Mouse (Mus musculus) heart, embryonic 13.5 days (tissue): Measurements from ENCODE around the gene Trabd2b. TPM values are rescaled to one million over a fixed set of nuclear protein-coding genes. Genes with fewer than 3 reads are reported as not detected.

Experiments used
- ATAC-seq: fragments of 200-750 bp; cut with Nextera tagmentation; 2 replicates; pipeline ENCODE4 v1.8.0; 2017; ENCODE audit warnings: moderate TSS enrichment; ENCODE audit not compliant: insufficient number of reproducible peaks, low FRiP score, low TSS enrichment; ENCODE audit errors: extremely low read depth
- H3K27ac ChIP-seq: fragments of 300-500 bp; sonication (generic); replicated peaks from 2 replicates; pipeline ENCODE4 v1.5.1; 2015; ENCODE audit warnings: moderate library complexity, mild to moderate bottlenecking, inconsistent platforms
- H3K27me3 ChIP-seq: fragments of 300-500 bp; sonication (generic); replicated peaks from 2 replicates; pipeline ENCODE4 v1.6.1; 2015; ENCODE audit warnings: mild to moderate bottlenecking, inconsistent platforms
- H3K36me3 ChIP-seq: fragments of 300-500 bp; sonication (generic); 2 replicates; pipeline ENCODE4 v1.6.1; 2015; ENCODE audit warnings: mild to moderate bottlenecking, inconsistent platforms
- H3K4me1 ChIP-seq: fragments of 300-500 bp; sonication (generic); 2 replicates; pipeline ENCODE4 v1.6.1; 2015; ENCODE audit warnings: inconsistent platforms
- H3K4me2 ChIP-seq: fragments of 300-500 bp; sonication (generic); 2 replicates; pipeline ENCODE4 v1.6.1; 2015; ENCODE audit warnings: inconsistent platforms, mild to moderate bottlenecking, moderate library complexity
- H3K4me3 ChIP-seq: fragments of 300-500 bp; sonication (generic); 2 replicates; pipeline ENCODE4 v1.5.1; 2015; ENCODE audit warnings: moderate library complexity, mild to moderate bottlenecking, inconsistent platforms
- H3K9ac ChIP-seq: fragments of 300-500 bp; sonication (generic); 2 replicates; pipeline ENCODE4 v1.6.1; 2015; ENCODE audit warnings: inconsistent platforms, mild to moderate bottlenecking, moderate library complexity
- H3K9me3 ChIP-seq: fragments of 300-500 bp; sonication (generic); 2 replicates; pipeline ENCODE4 v1.6.1; 2016; ENCODE audit warnings: inconsistent platforms
- WGBS: fragments of 180-500 bp; shearing (Covaris S2); methylation state at CpG from one replicate; pipeline ENCODE4 v1.1.7; 2015; ENCODE audit warnings: mixed read lengths; 5-methylcytosine and 5-hydroxymethylcytosine counted together
- polyA plus RNA-seq: library from polyadenylated mRNA; unstranded; fragments of >200 nt; fragmentation: Nextera tagmentation; extraction: Ambion mirVana; gene quantifications from 2 replicates; pipeline ENCODE4 v1.2.1, GENCODE M21; 2015

Gene Trabd2b
- polyA plus RNA-seq, 1 experiment from 2014 or later, result 1.7 TPM

DNA sequence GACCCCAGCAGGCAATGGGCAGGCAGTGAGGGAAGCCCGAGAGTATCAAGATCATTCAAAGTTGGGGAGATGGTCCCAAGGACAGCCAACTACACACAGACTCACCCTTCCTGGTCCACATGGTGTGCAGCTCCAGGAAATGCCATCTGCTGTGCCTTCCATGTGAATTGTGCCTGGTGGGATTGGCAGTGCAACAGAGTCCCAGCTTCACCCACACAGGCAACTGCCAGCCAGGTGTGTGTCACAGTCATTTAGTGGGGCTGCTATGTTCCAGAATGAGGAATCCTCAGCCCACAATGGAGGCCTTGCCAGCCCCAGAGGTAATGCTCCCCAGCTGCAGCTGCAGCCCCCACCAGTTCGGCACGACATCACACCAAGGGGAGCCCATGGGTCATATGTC, 33.8 kb upstream of the Trabd2b start:
- WGBS, result 80% methylated on average over 3 of the region's 3 CpGs
- Histone ChIP-seq H3K4me1 (peaks cover 21% of the 10 kb centered on the region), H3K9ac (no peak overlapping the region), H3K27me3 (peaks cover 17% of the 10 kb centered on the region), H3K36me3 (no peaks in the 10 kb centered on the region), H3K4me2 (no peak overlapping the region), H3K9me3 (no peaks in the 10 kb centered on the region), H3K27ac (no peak overlapping the region), H3K4me3 (no peak overlapping the region)
- no peak for ATAC-seq

DNA sequence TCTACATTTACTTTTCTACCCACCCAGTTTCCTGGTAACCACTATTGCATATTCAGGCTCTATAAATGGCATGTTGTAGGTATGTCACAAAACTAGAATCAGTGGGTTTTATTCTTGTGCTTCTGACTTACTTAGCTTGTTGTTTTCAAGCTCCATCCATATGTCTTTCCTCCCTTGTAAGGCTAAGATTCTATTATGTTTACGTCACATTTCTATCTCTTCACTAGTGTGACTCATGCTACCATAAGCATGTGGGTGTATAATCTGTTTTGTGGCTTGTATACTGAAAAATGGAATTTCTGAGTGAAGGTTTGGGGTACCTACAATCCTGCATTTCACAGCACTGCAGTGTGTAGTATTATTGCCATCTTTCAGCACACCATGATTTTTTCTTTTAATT, 32.2 kb upstream of the Trabd2b start:
- Histone ChIP-seq H3K4me1 (peaks cover 21% of the 10 kb centered on the region), H3K9ac (no peak overlapping the region), H3K9me3 (no peaks in the 10 kb centered on the region), H3K27me3 (peaks cover 10% of the 10 kb centered on the region), H3K27ac (no peak overlapping the region), H3K4me2 (no peak overlapping the region), H3K36me3 (no peaks in the 10 kb centered on the region), H3K4me3 (no peak overlapping the region)
- no peak for ATAC-seq
- WGBS, result 72% methylated on average over 1 of the region's 1 CpGs

DNA sequence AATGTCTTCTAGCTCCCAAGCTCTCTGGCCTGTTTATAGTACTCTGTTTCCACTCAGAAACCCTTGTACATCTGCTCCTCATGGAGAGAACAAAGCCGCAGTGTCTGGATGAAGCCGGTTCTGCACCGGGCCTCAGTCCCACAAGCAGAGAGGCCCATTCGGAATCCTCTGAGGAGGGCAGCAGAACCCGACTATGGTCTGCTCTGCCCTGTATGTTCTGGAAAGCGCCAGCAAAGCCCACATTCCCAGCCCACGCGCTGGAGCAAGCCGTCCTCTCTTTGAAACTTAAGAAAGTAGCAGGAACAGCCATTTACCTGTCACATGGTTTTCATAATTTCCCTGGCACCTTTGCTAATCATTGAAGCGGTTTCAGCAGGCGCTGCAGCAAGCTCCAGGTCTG, 29.0 kb upstream of the Trabd2b start:
- WGBS, result 75% methylated on average over 11 of the region's 11 CpGs
- Histone ChIP-seq H3K4me2 (no peak overlapping the region), H3K9ac (no peak overlapping the region), H3K36me3 (no peaks in the 10 kb centered on the region), H3K27ac (no peak overlapping the region), H3K27me3 (peaks cover 10% of the 10 kb centered on the region; the same call in 1 of the 2 replicates), H3K4me3 (no peak overlapping the region), H3K9me3 (no peaks in the 10 kb centered on the region), H3K4me1 (peaks cover 7% of the 10 kb centered on the region; the same call in 1 of the 2 replicates)
- ATAC-seq, result no peak

DNA sequence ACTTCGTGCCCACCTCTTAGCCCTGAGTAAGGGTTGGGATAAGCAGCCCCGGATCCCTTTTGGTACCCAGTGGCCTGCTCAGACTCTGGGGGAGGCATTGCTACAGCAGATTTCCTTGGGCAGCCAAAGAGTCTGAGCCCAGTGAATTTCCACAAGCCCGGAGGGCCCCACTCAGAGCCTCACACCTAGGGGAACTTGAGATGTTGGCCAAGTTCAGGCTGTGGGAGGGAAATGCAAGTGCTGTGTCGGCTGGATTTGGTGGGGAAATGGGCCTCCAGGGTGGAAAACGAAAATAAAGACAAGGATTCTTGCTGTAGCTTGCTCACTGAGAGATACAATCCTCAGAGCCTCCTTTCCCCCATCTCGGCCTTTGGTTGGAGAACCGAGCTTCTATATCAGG, 28.0 kb upstream of the Trabd2b start:
- H3K27me3 ChIP-seq, result peaks cover 10% of the 10 kb centered on the region; the same call in 1 of the 2 replicates
- ATAC-seq, result no peak
- no peak overlapping the region for H3K4me3 ChIP-seq
- no peak overlapping the region for H3K27ac ChIP-seq
- 64% methylated on average over 7 of the region's 7 CpGs for WGBS
- H3K36me3 ChIP-seq, result no peaks in the 10 kb centered on the region
- H3K4me1 ChIP-seq, result peaks cover 7% of the 10 kb centered on the region; the same call in 1 of the 2 replicates
- no peaks in the 10 kb centered on the region for H3K9me3 ChIP-seq
- no peak overlapping the region for H3K9ac ChIP-seq
- no peak overlapping the region for H3K4me2 ChIP-seq

- 66% methylated on average over 4 of the region's 4 CpGs for WGBS
- Histone ChIP-seq H3K9ac (no peak overlapping the region), H3K27me3 (peaks cover 10% of the 10 kb centered on the region; the same call in 1 of the 2 replicates), H3K4me2 (no peak overlapping the region), H3K27ac (no peak overlapping the region), H3K36me3 (no peaks in the 10 kb centered on the region), H3K9me3 (no peaks in the 10 kb centered on the region), H3K4me3 (no peak overlapping the region), H3K4me1 (peaks cover 7% of the 10 kb centered on the region; the same call in 1 of the 2 replicates)
- ATAC-seq, result no peak
Observed at GRCm38 (mm10) chr4:114379416-114379956, 27.0 kb upstream of the Trabd2b start.

DNA sequence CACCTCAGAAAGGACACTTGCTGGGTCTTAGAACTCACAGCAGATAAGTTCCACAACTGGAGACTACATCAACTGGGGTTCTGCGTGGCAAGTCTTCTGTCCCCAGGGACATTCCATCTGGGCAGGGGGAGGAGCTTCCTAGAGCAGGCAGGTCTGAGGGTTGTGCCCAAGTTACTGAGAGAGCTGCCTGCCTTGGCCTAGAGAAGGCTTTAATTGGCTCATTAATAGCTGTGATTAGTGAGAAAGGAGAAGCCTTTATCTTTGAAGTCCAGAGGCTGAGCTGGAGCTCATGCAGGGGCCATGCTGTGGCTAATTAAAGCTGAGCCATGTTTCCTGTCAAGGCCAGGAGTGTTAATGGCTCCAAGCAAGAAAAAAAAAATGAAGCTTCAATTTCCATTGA, 23.9 kb upstream of the Trabd2b start:
- Histone ChIP-seq H3K4me2 (no peak overlapping the region), H3K9me3 (no peaks in the 10 kb centered on the region), H3K4me1 (no peaks in the 10 kb centered on the region), H3K9ac (no peak overlapping the region), H3K36me3 (no peaks in the 10 kb centered on the region), H3K27ac (no peak overlapping the region), H3K4me3 (no peak overlapping the region), H3K27me3 (peaks cover 12% of the 10 kb centered on the region; the same call in 1 of the 2 replicates)
- no peak for ATAC-seq
- 5% methylated on average over 1 of the region's 1 CpGs for WGBS

DNA sequence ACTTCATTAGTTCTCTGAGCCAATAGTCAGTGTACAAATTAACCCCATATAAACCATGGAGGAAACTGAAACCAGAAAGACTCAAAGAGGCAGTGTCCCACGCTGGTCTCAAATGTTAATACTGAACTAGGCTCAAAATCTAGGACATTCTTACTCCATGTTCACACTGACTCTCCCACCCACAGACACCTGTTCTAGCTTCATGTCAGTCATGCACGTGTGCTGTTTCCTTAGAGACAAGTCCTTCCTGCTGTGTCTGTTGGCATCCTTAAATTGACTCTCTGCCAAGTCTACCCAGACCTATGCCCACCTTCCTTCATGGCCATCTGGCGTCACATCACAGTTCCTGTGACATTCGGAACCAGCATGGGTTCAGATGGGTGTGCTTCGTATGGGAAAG, 21.3 kb upstream of the Trabd2b start:
- no peak overlapping the region for H3K27ac ChIP-seq
- H3K36me3 ChIP-seq, result no peaks in the 10 kb centered on the region
- no peaks in the 10 kb centered on the region for H3K9me3 ChIP-seq
- no peaks in the 10 kb centered on the region for H3K4me1 ChIP-seq
- H3K9ac ChIP-seq, result no peak overlapping the region
- 79% methylated on average over 5 of the region's 5 CpGs for WGBS
- H3K4me2 ChIP-seq, result no peak overlapping the region
- H3K4me3 ChIP-seq, result no peak overlapping the region
- H3K27me3 ChIP-seq, result peaks cover 9% of the 10 kb centered on the region; the same call in 1 of the 2 replicates
- ATAC-seq, result no peak

- no peaks in the 10 kb centered on the region for H3K36me3 ChIP-seq
- H3K27me3 ChIP-seq, result peaks cover 9% of the 10 kb centered on the region; the same call in 1 of the 2 replicates
- no peaks in the 10 kb centered on the region for H3K4me1 ChIP-seq
- H3K4me3 ChIP-seq, result no peak overlapping the region
- no peaks in the 10 kb centered on the region for H3K9me3 ChIP-seq
- no peak overlapping the region for H3K4me2 ChIP-seq
- no peak overlapping the region for H3K9ac ChIP-seq
- H3K27ac ChIP-seq, result no peak overlapping the region
- 70% methylated on average over 2 of the region's 2 CpGs for WGBS
- ATAC-seq, result no peak
Observed at GRCm38 (mm10) chr4:114386395-114386811, 20.1 kb upstream of the Trabd2b start.

DNA sequence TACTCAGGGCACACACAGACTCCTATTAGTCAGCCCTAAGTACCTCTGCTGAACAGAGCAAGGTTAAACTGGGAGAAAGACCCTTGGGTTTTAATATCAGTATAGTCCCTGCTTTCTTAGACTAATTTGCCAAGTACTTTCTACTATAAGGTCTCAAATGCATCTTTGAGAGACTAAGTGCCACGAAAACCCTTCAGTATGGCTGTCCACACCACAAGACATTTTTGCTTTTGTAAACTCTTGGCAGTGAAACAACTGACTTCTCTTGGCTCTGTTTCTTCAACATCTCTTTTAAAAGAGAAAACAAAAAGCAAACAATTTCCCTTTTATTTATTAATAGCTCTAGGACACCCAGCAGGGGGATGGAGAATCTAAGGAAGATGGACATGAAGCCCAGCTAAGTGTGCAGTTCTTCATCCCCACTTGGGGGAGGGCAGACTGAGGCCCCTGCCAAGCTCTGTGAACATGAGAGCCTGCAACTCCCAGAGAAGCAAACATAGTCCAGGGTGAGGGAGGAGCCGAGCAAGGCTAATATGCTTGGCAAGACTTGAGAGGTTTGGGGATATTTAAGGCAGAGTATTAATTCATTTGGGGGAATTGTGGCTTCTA, 18.9 kb upstream of the Trabd2b start:
- Histone ChIP-seq H3K36me3 (no peaks in the 10 kb centered on the region), H3K9ac (no peak overlapping the region), H3K4me2 (no peak overlapping the region), H3K9me3 (no peaks in the 10 kb centered on the region), H3K4me1 (no peaks in the 10 kb centered on the region), H3K27ac (no peak overlapping the region), H3K4me3 (no peak overlapping the region), H3K27me3 (peaks cover 9% of the 10 kb centered on the region; the same call in 1 of the 2 replicates)
- whole genome bisulfite sequencing, result 67% methylated on average over 2 of the region's 2 CpGs
- no peak for ATAC-seq

DNA sequence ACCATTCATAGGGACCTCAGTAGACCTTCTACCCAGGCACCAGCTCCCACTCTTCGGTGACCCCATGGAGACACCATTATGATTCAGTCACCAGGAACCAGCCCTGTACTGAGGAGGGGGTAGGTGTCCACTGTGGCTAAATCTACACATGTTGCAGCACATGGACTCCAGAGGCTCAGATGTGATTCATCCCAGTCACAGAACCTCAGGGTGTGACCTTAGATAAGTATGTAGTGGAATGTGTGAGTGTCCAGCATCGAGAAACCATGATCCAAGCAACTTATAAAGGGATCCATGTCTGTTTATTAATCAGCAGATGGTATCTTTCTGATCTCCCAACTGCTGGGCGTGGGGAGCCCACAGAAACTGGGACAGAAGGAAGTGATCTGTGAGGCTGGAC, 18.2 kb upstream of the Trabd2b start:
- no peak overlapping the region for H3K4me2 ChIP-seq
- ATAC-seq, result no peak; the same call in 1 of the 2 replicates
- H3K4me3 ChIP-seq, result no peak overlapping the region
- H3K27me3 ChIP-seq, result peaks cover 10% of the 10 kb centered on the region; the same call in 1 of the 2 replicates
- H3K36me3 ChIP-seq, result no peaks in the 10 kb centered on the region
- H3K27ac ChIP-seq, result no peak overlapping the region
- H3K9me3 ChIP-seq, result no peaks in the 10 kb centered on the region
- no peaks in the 10 kb centered on the region for H3K4me1 ChIP-seq
- WGBS, result 71% methylated on average over 3 of the region's 3 CpGs
- no peak overlapping the region for H3K9ac ChIP-seq

DNA sequence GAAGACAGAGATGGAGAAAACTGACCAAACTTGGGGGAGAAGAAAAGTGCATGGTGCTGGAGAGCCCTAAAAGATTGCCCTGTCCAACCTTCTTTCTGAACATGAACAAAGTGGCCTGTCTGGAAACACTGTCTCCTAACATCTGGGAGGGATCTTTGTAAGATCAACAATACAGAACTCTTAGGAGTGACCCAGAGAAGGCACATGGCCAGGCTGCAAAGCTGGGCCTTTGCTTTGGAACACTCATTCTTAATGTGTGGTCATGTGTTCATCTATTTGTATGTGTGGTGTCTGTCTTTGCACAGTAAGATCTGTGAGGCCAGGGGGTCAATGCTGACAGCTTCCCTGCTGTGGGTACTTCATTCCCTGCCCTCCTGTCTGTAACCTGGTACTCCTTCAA, 16.9 kb upstream of the Trabd2b start:
- no peak overlapping the region for H3K4me3 ChIP-seq
- no peaks in the 10 kb centered on the region for H3K36me3 ChIP-seq
- H3K4me1 ChIP-seq, result no peaks in the 10 kb centered on the region
- no peak for ATAC-seq
- no peak overlapping the region for H3K27ac ChIP-seq
- H3K27me3 ChIP-seq, result peaks cover 23% of the 10 kb centered on the region; the same call in 1 of the 2 replicates
- no peaks in the 10 kb centered on the region for H3K9me3 ChIP-seq
- no peak overlapping the region for H3K9ac ChIP-seq
- H3K4me2 ChIP-seq, result no peak overlapping the region

DNA sequence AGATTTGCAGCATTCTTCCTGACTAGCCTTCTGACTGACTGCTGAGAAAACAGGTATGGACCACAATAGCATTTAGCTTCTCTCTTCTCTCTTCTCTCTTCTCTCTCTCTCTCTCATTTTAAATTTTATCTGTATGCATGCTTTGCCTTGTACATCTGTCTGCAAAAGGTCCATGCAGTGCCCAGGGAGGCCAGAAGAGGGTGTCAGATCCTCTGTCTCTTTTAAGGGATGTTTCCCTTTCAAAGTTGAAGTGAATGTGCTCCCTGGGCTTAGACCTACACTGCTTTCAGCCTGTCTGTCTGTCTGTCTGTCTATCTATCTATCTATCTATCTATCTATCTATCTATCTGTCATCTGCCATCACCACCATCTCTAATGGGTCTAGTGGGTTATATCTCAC, 8.9 kb upstream of the Trabd2b start:
- Histone ChIP-seq H3K4me2 (no peak overlapping the region), H3K9me3 (no peaks in the 10 kb centered on the region), H3K27me3 (peaks cover 89% of the 10 kb centered on the region), H3K4me3 (no peak overlapping the region), H3K27ac (no peak overlapping the region), H3K4me1 (no peaks in the 10 kb centered on the region), H3K36me3 (no peaks in the 10 kb centered on the region), H3K9ac (no peak overlapping the region)
- ATAC-seq, result no peak
